Mouse (Mus musculus): ENCODE measurements at regions not wholly inside any gene's neighbourhood (a gene's known extent, or its start where the extent isn't known, plus 50 kb on each side); places are given as distances from the start of the nearest gene placed in this dataset.

GRCm38 (mm10) chr6:116980349-116980995 is 187.9 kb upstream of the Cxcl12 start:
- H3K4me3 ChIP-seq (replicated peaks; ENCODE audit: low read length), result no peak overlapping the region
- H3K9me3 ChIP-seq (ENCODE audit: control insufficient read depth, low read length), result no peaks in the 10 kb centered on the region
- H3K36me3 ChIP-seq (replicated peaks; ENCODE audit: control insufficient read depth, insufficient read depth), result no peaks in the 10 kb centered on the region
- no peak overlapping the region for H3K9ac ChIP-seq
- no peak for DNase-seq (ENCODE audit: low spot score)
- no peaks in the 10 kb centered on the region for H3K27me3 ChIP-seq (ENCODE audit: control insufficient read depth, insufficient read depth, low read length)
- no peak overlapping the region for H3K27ac ChIP-seq
- H3K4me2 ChIP-seq (replicated peaks), result peak overlapping the region; percentile 28; the same call in 1 of the 2 replicates
- 13% methylated on average over 10 of the region's 10 CpGs for WGBS
- ATAC-seq (ENCODE audit: low FRiP score), result no peak
- peaks cover 9% of the 10 kb centered on the region for H3K4me1 ChIP-seq (replicated peaks; ENCODE audit: control insufficient read depth, insufficient read depth, low read length)

GRCm38 (mm10) chr6:116985147-116985737 is 183.1 kb upstream of the Cxcl12 start:
- H3K4me3 ChIP-seq (replicated peaks; ENCODE audit: low read length), result no peak overlapping the region
- WGBS, result 73% methylated on average over 4 of the region's 4 CpGs
- DNase-seq (ENCODE audit: low spot score) (no peak), ATAC-seq (ENCODE audit: low FRiP score) (no peak)
- peaks cover 7% of the 10 kb centered on the region for H3K4me1 ChIP-seq (replicated peaks; ENCODE audit: control insufficient read depth, insufficient read depth, low read length)
- no peaks in the 10 kb centered on the region for H3K9me3 ChIP-seq (ENCODE audit: control insufficient read depth, low read length)
- H3K27me3 ChIP-seq (ENCODE audit: control insufficient read depth, insufficient read depth, low read length), result no peaks in the 10 kb centered on the region
- no peak overlapping the region for H3K4me2 ChIP-seq (replicated peaks)
- H3K9ac ChIP-seq, result no peak overlapping the region
- no peak overlapping the region for H3K27ac ChIP-seq
- H3K36me3 ChIP-seq (replicated peaks; ENCODE audit: control insufficient read depth, insufficient read depth), result no peaks in the 10 kb centered on the region

GRCm38 (mm10) chr6:116986266-116987000 is 181.9 kb upstream of the Cxcl12 start:
- DNase-seq (ENCODE audit: low spot score) (no peak), ATAC-seq (ENCODE audit: low FRiP score) (no peak)
- no peak overlapping the region for H3K4me3 ChIP-seq (replicated peaks; ENCODE audit: low read length)
- H3K27me3 ChIP-seq (ENCODE audit: control insufficient read depth, insufficient read depth, low read length), result no peaks in the 10 kb centered on the region
- no peak overlapping the region for H3K9ac ChIP-seq
- H3K36me3 ChIP-seq (replicated peaks; ENCODE audit: control insufficient read depth, insufficient read depth), result no peaks in the 10 kb centered on the region
- 17% methylated on average over 10 of the region's 10 CpGs for WGBS
- no peaks in the 10 kb centered on the region for H3K4me1 ChIP-seq (replicated peaks; ENCODE audit: control insufficient read depth, insufficient read depth, low read length)
- no peak overlapping the region for H3K4me2 ChIP-seq (replicated peaks)
- no peak overlapping the region for H3K27ac ChIP-seq
- no peaks in the 10 kb centered on the region for H3K9me3 ChIP-seq (ENCODE audit: control insufficient read depth, low read length)

GRCm38 (mm10) chr6:116987243-116987642 is 181.1 kb upstream of the Cxcl12 start:
- Histone ChIP-seq H3K27ac (no peak overlapping the region), H3K4me2 (replicated peaks) (no peak overlapping the region), H3K27me3 (ENCODE audit: control insufficient read depth, insufficient read depth, low read length) (no peaks in the 10 kb centered on the region), H3K36me3 (replicated peaks; ENCODE audit: control insufficient read depth, insufficient read depth) (no peaks in the 10 kb centered on the region), H3K4me3 (replicated peaks; ENCODE audit: low read length) (no peak overlapping the region), H3K4me1 (replicated peaks; ENCODE audit: control insufficient read depth, insufficient read depth, low read length) (no peaks in the 10 kb centered on the region), H3K9me3 (ENCODE audit: control insufficient read depth, low read length) (no peaks in the 10 kb centered on the region), H3K9ac (no peak overlapping the region)
- WGBS, result 80% methylated on average over 5 of the region's 5 CpGs
- DNase-seq (ENCODE audit: low spot score), result no peak
- no peak for ATAC-seq (ENCODE audit: low FRiP score)

- ATAC-seq (ENCODE audit: low FRiP score) (no peak), DNase-seq (ENCODE audit: low spot score) (peak; percentile 36)
- WGBS, result 67% methylated on average over 9 of the region's 9 CpGs
These were observed 169.2 kb upstream of the Cxcl12 start for GRCm38 (mm10) chr6:116998948-116999682.

GRCm38 (mm10) chr6:116999940-117000339 is 168.4 kb upstream of the Cxcl12 start:
- no peak overlapping the region for H3K9ac ChIP-seq
- H3K27ac ChIP-seq, result no peak overlapping the region
- H3K36me3 ChIP-seq (replicated peaks; ENCODE audit: control insufficient read depth, insufficient read depth), result no peaks in the 10 kb centered on the region
- DNase-seq (ENCODE audit: low spot score), result no peak
- no peak overlapping the region for H3K4me3 ChIP-seq (replicated peaks; ENCODE audit: low read length)
- no peak for ATAC-seq (ENCODE audit: low FRiP score)
- 71% methylated on average over 4 of the region's 4 CpGs for WGBS
- no peaks in the 10 kb centered on the region for H3K4me1 ChIP-seq (replicated peaks; ENCODE audit: control insufficient read depth, insufficient read depth, low read length)
- no peaks in the 10 kb centered on the region for H3K27me3 ChIP-seq (ENCODE audit: control insufficient read depth, insufficient read depth, low read length)
- no peak overlapping the region for H3K4me2 ChIP-seq (replicated peaks)
- H3K9me3 ChIP-seq (ENCODE audit: control insufficient read depth, low read length), result no peaks in the 10 kb centered on the region

More at GRCm38 (mm10) chr6:116998948-116999682, 169.2 kb upstream of the Cxcl12 start:
- Histone ChIP-seq H3K27me3 (ENCODE audit: control insufficient read depth, insufficient read depth, low read length) (no peaks in the 10 kb centered on the region), H3K4me2 (replicated peaks) (no peak overlapping the region), H3K4me3 (replicated peaks; ENCODE audit: low read length) (no peak overlapping the region), H3K36me3 (replicated peaks; ENCODE audit: control insufficient read depth, insufficient read depth) (no peaks in the 10 kb centered on the region), H3K9me3 (ENCODE audit: control insufficient read depth, low read length) (no peaks in the 10 kb centered on the region), H3K4me1 (replicated peaks; ENCODE audit: control insufficient read depth, insufficient read depth, low read length) (no peaks in the 10 kb centered on the region), H3K27ac (no peak overlapping the region), H3K9ac (no peak overlapping the region)

GRCm38 (mm10) chr6:117000951-117001725 is 167.2 kb upstream of the Cxcl12 start:
- DNase-seq (ENCODE audit: low spot score), result no peak
- WGBS, result 73% methylated on average over 7 of the region's 7 CpGs
- Histone ChIP-seq H3K4me1 (replicated peaks; ENCODE audit: control insufficient read depth, insufficient read depth, low read length) (no peaks in the 10 kb centered on the region), H3K36me3 (replicated peaks; ENCODE audit: control insufficient read depth, insufficient read depth) (no peaks in the 10 kb centered on the region), H3K4me2 (replicated peaks) (no peak overlapping the region), H3K4me3 (replicated peaks; ENCODE audit: low read length) (no peak overlapping the region), H3K27me3 (ENCODE audit: control insufficient read depth, insufficient read depth, low read length) (no peaks in the 10 kb centered on the region), H3K27ac (no peak overlapping the region), H3K9ac (no peak overlapping the region), H3K9me3 (ENCODE audit: control insufficient read depth, low read length) (no peaks in the 10 kb centered on the region)
- no peak for ATAC-seq (ENCODE audit: low FRiP score)

GRCm38 (mm10) chr6:117012621-117013020 is 155.7 kb upstream of the Cxcl12 start:
- Histone ChIP-seq H3K4me2 (replicated peaks) (no peak overlapping the region), H3K27ac (no peak overlapping the region), H3K4me3 (replicated peaks; ENCODE audit: low read length) (no peak overlapping the region), H3K9ac (no peak overlapping the region), H3K9me3 (ENCODE audit: control insufficient read depth, low read length) (no peaks in the 10 kb centered on the region), H3K4me1 (replicated peaks; ENCODE audit: control insufficient read depth, insufficient read depth, low read length) (no peaks in the 10 kb centered on the region), H3K36me3 (replicated peaks; ENCODE audit: control insufficient read depth, insufficient read depth) (no peaks in the 10 kb centered on the region), H3K27me3 (ENCODE audit: control insufficient read depth, insufficient read depth, low read length) (no peaks in the 10 kb centered on the region)
- no peak for DNase-seq (ENCODE audit: low spot score)
- 90% methylated on average over 5 of the region's 5 CpGs for WGBS
- ATAC-seq (ENCODE audit: low FRiP score), result no peak
